Mouse (Mus musculus): ENCODE data around the gene Spred3. TPM values are rescaled to one million over a fixed set of nuclear protein-coding genes. Genes with fewer than 3 reads are reported as not detected.

The Spred3 gene
- polyA plus RNA-seq, 1 experiment from 2014 or later, result 0.21 TPM

DNA sequence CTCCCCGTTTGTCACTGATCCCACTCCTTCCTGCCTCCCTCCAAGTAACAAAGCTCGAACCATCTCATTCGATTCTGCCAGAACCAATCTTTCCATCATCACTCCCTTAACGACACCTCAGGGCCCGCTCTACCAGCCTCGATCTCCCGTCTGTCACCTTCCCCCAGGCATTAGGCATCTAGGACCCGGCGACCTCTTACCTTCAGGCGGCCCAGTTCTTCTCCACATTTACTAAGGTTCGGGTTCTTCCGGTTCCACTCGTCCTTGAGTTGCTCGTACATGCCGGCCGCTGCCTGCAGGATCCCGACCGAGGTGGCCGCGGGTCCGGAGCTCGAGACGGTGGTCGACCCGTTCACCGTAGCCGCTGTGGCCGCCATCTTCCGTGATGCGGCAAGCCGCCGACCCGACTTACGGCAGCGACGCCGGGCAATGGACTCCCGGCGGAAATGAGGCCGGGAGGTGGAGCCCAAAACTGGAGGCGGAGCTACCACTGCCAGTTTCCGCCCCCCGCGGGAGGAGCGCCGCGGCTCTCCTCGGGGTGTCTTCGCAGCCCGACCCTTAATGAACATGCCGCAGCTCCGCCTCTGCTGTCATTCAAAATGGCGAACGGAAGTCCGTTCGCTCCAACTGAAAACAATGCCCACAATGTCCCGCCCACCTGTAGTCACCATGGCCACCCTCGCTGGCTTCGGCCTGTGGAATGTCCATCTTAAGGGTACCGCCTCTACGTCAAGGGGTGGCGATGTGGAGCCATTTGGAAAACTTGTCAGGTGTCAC lies 10.1 kb upstream of the Spred3 start, which contains the start of gene Psmd8:
Gene Psmd8, minus strand, starts transcription at position 625 of the 777 bp plus-strand sequence.
- peak within 1 kb of the TSS; percentile 82 for H3K27ac ChIP-seq (ENCODE audit: low read depth)
- no peaks in the 10 kb centered on the region for H3K9me3 ChIP-seq (ENCODE audit: low read length)
- H3K36me3 ChIP-seq (replicated peaks; ENCODE audit: insufficient read depth, low read length), result peaks cover 20% of the 10 kb centered on the region
- peak; percentile 69 for TF ChIP-seq EP300 (IDR thresholded peaks at IDR 0.05; ENCODE audit: low read depth)
- TF ChIP-seq CTCF (IDR thresholded peaks at IDR 0.05; ENCODE audit: low read depth), result peak; percentile 64
- H3K4me3 ChIP-seq (ENCODE audit: low read depth, low read length), result peak within 1 kb of the TSS; percentile 88
- peaks cover 16% of the 10 kb centered on the region for H3K4me1 ChIP-seq (ENCODE audit: insufficient read depth)
- ATAC-seq (peak; percentile 95), DNase-seq (peak; percentile 98)
- 1% methylated on average over 62 of the region's 62 CpGs for WGBS (ENCODE audit: insufficient replicate concordance)
- H3K9ac ChIP-seq (replicated peaks), result peak within 1 kb of the TSS; percentile 86
- H3K4me2 ChIP-seq (ENCODE audit: low read depth, low read length), result peak within 1 kb of the TSS; percentile 95
- no peaks in the 10 kb centered on the region for H3K27me3 ChIP-seq (ENCODE audit: insufficient read depth, low read length)

GRCm38 (mm10) chr7:29179323-29179722 lies 9.1 kb upstream of the Spred3 start:
- TF ChIP-seq CTCF (IDR thresholded peaks at IDR 0.05; ENCODE audit: low read depth), result no peak
- no peak for TF ChIP-seq EP300 (IDR thresholded peaks at IDR 0.05; ENCODE audit: low read depth)
- Histone ChIP-seq H3K9ac (replicated peaks) (peak overlapping the region; percentile 86), H3K4me1 (ENCODE audit: insufficient read depth) (peaks cover 16% of the 10 kb centered on the region), H3K9me3 (ENCODE audit: low read length) (no peaks in the 10 kb centered on the region), H3K27me3 (ENCODE audit: insufficient read depth, low read length) (no peaks in the 10 kb centered on the region), H3K4me2 (ENCODE audit: low read depth, low read length) (peak overlapping the region; percentile 95), H3K27ac (ENCODE audit: low read depth) (peak overlapping the region; percentile 82), H3K36me3 (replicated peaks; ENCODE audit: insufficient read depth, low read length) (peaks cover 29% of the 10 kb centered on the region), H3K4me3 (ENCODE audit: low read depth, low read length) (peak overlapping the region; percentile 88)
- DNase-seq (peak; percentile 37), ATAC-seq (peak; percentile 32; the same call in 1 of the 2 replicates)
- 13% methylated on average over 7 of the region's 7 CpGs for WGBS (ENCODE audit: insufficient replicate concordance)

GRCm38 (mm10) chr7:29178106-29178505 lies 7.9 kb upstream of the Spred3 start:
- no peak overlapping the region for H3K4me2 ChIP-seq (ENCODE audit: low read depth, low read length)
- no peak for ATAC-seq

DNA sequence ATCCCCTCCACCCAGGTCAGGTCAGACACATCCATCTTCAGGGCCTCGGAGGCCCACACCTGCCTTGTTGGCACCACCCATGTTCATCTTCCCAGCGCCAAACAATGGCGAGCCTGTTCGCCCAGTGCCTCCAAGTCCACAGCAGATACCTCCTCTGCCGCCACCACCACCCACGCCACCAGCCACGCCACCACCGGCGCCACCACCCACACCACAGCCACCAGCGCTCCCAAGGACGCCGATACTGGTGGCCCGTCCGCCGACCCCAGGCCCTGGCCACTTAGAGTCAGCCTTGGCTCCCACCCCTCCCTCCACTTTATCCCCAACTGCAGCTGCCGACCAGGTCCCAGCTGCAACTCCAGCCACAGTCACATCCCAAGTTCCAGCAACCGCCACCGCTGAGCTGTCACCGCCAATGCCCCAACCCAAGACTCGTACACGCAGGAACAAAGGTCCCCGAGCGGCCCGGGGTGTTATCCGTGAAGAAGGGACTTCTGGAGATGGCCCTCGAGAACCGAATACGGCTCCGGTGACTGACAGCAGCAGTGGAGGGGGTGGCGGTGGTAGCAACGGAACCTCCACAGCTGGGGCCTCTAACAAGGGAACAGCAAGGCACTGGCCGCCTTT lies 2.3 kb upstream of the Spred3 start:
- no peak for ATAC-seq
- Histone ChIP-seq H3K4me2 (ENCODE audit: low read depth, low read length) (no peak overlapping the region), H3K36me3 (replicated peaks; ENCODE audit: insufficient read depth, low read length) (peaks cover 36% of the 10 kb centered on the region), H3K9me3 (ENCODE audit: low read length) (no peaks in the 10 kb centered on the region), H3K4me3 (ENCODE audit: low read depth, low read length) (no peak overlapping the region), H3K9ac (replicated peaks) (no peak overlapping the region), H3K27ac (ENCODE audit: low read depth) (no peak overlapping the region), H3K4me1 (ENCODE audit: insufficient read depth) (peaks cover 27% of the 10 kb centered on the region), H3K27me3 (ENCODE audit: insufficient read depth, low read length) (peaks cover 48% of the 10 kb centered on the region)
- no peak for DNase-seq
- 59% methylated on average over 29 of the region's 32 CpGs for WGBS (ENCODE audit: insufficient replicate concordance)
- TF ChIP-seq CTCF (IDR thresholded peaks at IDR 0.05; ENCODE audit: low read depth) (no peak), EP300 (IDR thresholded peaks at IDR 0.05; ENCODE audit: low read depth) (no peak)

More at GRCm38 (mm10) chr7:29178106-29178505, 7.9 kb upstream of the Spred3 start:
- TF ChIP-seq EP300 (IDR thresholded peaks at IDR 0.05; ENCODE audit: low read depth), result no peak
- TF ChIP-seq CTCF (IDR thresholded peaks at IDR 0.05; ENCODE audit: low read depth), result peak; percentile 45
- H3K9ac ChIP-seq (replicated peaks), result no peak overlapping the region
- DNase-seq, result no peak
- no peaks in the 10 kb centered on the region for H3K9me3 ChIP-seq (ENCODE audit: low read length)
- H3K27ac ChIP-seq (ENCODE audit: low read depth), result no peak overlapping the region
- peaks cover 16% of the 10 kb centered on the region for H3K4me1 ChIP-seq (ENCODE audit: insufficient read depth)
- H3K27me3 ChIP-seq (ENCODE audit: insufficient read depth, low read length), result no peaks in the 10 kb centered on the region
- H3K36me3 ChIP-seq (replicated peaks; ENCODE audit: insufficient read depth, low read length), result peaks cover 39% of the 10 kb centered on the region
- WGBS (ENCODE audit: insufficient replicate concordance), result 89% methylated on average over 4 of the region's 4 CpGs
- H3K4me3 ChIP-seq (ENCODE audit: low read depth, low read length), result no peak overlapping the region

DNA sequence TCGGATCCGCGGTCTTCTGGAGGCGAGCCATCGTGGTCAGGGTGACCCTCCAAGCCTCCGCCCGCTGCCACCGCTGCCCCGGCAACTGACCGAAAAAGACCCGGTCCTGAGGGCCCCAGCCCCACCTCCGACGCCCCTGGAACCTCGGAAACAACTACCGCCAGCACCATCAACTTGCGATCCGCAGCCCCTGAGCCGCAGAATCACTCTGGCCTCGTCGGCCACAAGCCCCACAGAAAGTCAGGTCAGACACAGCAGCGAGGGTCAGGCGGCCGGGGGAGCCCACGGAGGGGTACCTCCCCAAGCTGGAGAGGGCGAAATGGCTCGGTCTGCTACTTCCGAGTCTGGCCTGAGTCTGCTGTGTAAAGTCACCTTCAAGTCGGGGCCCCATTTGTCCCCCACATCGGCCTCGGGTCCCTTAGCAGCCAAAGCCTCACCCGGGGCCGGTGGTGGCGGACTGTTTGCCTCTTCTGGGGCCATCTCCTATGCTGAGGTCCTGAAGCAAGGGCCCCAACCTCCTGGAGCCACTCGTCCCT lies 1.4 kb upstream of the Spred3 start:
- Histone ChIP-seq H3K27me3 (ENCODE audit: insufficient read depth, low read length) (peaks cover 48% of the 10 kb centered on the region), H3K27ac (ENCODE audit: low read depth) (no peak overlapping the region), H3K9me3 (ENCODE audit: low read length) (no peaks in the 10 kb centered on the region), H3K4me3 (ENCODE audit: low read depth, low read length) (peak overlapping the region; percentile 54), H3K4me1 (ENCODE audit: insufficient read depth) (peaks cover 27% of the 10 kb centered on the region), H3K36me3 (replicated peaks; ENCODE audit: insufficient read depth, low read length) (peaks cover 30% of the 10 kb centered on the region), H3K4me2 (ENCODE audit: low read depth, low read length) (peak overlapping the region; percentile 84), H3K9ac (replicated peaks) (peak overlapping the region; percentile 27)
- WGBS (ENCODE audit: insufficient replicate concordance), result 7% methylated on average over 33 of the region's 34 CpGs
- TF ChIP-seq CTCF (IDR thresholded peaks at IDR 0.05; ENCODE audit: low read depth) (no peak), EP300 (IDR thresholded peaks at IDR 0.05; ENCODE audit: low read depth) (no peak)
- DNase-seq (no peak), ATAC-seq (no peak)
